ENCODE assay signal across 9 mouse cellular contexts in the genomic region with DNA sequence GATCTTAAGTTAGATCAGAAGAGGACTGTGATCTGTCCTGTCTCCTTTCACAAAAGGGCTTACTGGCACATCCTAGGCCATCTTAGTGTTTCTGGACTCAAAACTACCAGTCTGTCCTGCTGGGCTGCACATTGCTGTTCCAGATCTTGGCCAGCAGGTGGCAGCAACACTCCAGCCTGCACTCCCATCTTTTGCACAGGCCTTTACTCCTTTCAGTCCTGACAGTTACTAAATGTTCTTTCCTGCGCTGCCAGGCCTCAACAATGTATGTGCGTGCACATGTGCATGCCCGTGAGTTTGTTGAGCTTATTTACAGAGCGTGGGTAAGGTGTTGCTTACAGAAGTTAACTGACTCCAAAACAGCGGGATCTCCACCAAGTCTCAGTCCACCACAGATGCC. TPM values are rescaled to one million over a fixed set of nuclear protein-coding genes. Genes with fewer than 3 reads are reported as not detected.
DNase-seq lines count a peak whose midpoint lies in the region; ATAC-seq and TF ChIP-seq lines count a peak whose summit lies in the region.
"Had no signal": no experiment of that assay in that cellular context is flagged by ENCODE, and none has a peak within 500 bp of the region (broad histone marks: within the 10 kb centered on the region; RNA-seq: fewer than 3 reads in every experiment).

No protein-coding gene starts in this region.

- H3K27ac ChIP-seq in liver, postnatal 0 days (ENCODE audit: low read depth): no peak overlapping the region
- H3K27ac ChIP-seq: limb, embryonic 15.5 days had no signal

- 33% methylated on average over 5 of the region's 5 CpGs for WGBS in liver, postnatal 0 days (ENCODE audit: insufficient replicate concordance)

- TF ChIP-seq POLR2A in brain, embryonic 14.5 days (IDR thresholded peaks at IDR 0.05; ENCODE audit: borderline replicate concordance, extremely low read depth, insufficient read depth, insufficient read length, poor library complexity, severe bottlenecking): no peak

- TF ChIP-seq CTCF in brain, embryonic 14.5 days (IDR thresholded peaks at IDR 0.05; ENCODE audit: borderline replicate concordance, extremely low read depth, insufficient read depth, insufficient read length): peak; percentile 99
- peak; percentile 100 for TF ChIP-seq CTCF in liver, postnatal 0 days (IDR thresholded peaks at IDR 0.05; ENCODE audit: low read depth)

- H3K4me1 ChIP-seq in liver, postnatal 0 days (ENCODE audit: insufficient read depth): no peaks in the 10 kb centered on the region

- no peak overlapping the region for H3K4me3 ChIP-seq in liver, postnatal 0 days (ENCODE audit: low read depth, low read length)
- H3K4me3 ChIP-seq: limb, embryonic 15.5 days had no signal

- TF ChIP-seq EP300 in liver, postnatal 0 days (IDR thresholded peaks at IDR 0.05; ENCODE audit: low read depth): no peak

- no peaks in the 10 kb centered on the region for H3K36me3 ChIP-seq in liver, postnatal 0 days (replicated peaks; ENCODE audit: insufficient read depth, low read length)

- DNase-seq in ES-CJ7 (ENCODE audit: low read depth, low spot score): peak; percentile 74
- peak; percentile 86 for DNase-seq in brain, embryonic 14.5 days (ENCODE audit: low read depth)
- DNase-seq in heart, postnatal 10 days: peak; percentile 85 to 87
- DNase-seq in layer of hippocampus, adult 11-12 months (ENCODE audit: low spot score): peak; percentile 84
- peak; percentile 83 for DNase-seq in liver, postnatal 0 days
- DNase-seq in retina, embryonic 14.5 days (ENCODE audit: low spot score): peak; percentile 89
- peak; percentile 82 for DNase-seq in thymus, postnatal 25 days

- ATAC-seq in erythroid progenitor cell, adult 5-6 weeks (replicated peaks; ENCODE audit: low FRiP score, poor library complexity, severe bottlenecking): peak; percentile 68
- ATAC-seq in liver, postnatal 0 days: peak; percentile 69; the same call in 1 of the 2 replicates

- intact Hi-C loops in heart, postnatal 10 days (cut with DNase I): loop anchor here (1.0 to 10.0 kb wide), 4 partner anchors 29 to 931 kb away; partner anchors contain the start of gene Sdk2

- H3K4me2 ChIP-seq in liver, postnatal 0 days (ENCODE audit: low read depth, low read length): no peak overlapping the region
- H3K4me2 ChIP-seq: limb, embryonic 15.5 days had no signal

- no peaks in the 10 kb centered on the region for H3K9me3 ChIP-seq in liver, postnatal 0 days (ENCODE audit: low read length)
- H3K9me3 ChIP-seq: limb, embryonic 15.5 days had no signal

- H3K9ac ChIP-seq in liver, postnatal 0 days (replicated peaks): no peak overlapping the region
- H3K9ac ChIP-seq: limb, embryonic 15.5 days had no signal

- 0 out of 2 replicates have a peak, but pooled peaks cover 3% of the 10 kb centered on the region for H3K27me3 ChIP-seq in liver, postnatal 0 days (ENCODE audit: insufficient read depth, low read length)
- H3K27me3 ChIP-seq: limb, embryonic 15.5 days had no signal

RNA-seq across cellular contexts. Expression of gene Cpsf4l, which starts 6.1 kb away (rescaled TPM):
- 0.28 and 0.29 TPM in 2 replicates for polyA plus RNA-seq in brain, embryonic 14.5 days (2012; rRNA removed)
- not detected in 2 replicates for total RNA-seq in erythroid progenitor cell, adult 5-6 weeks (2015; ENCODE audit: low replicate concordance)
- not detected in 2 replicates for total RNA-seq in erythroid progenitor cell, adult 5-6 weeks (2017; ENCODE audit: low replicate concordance)
- total RNA-seq in heart, postnatal 10 days (2021): not detected
- polyA plus RNA-seq in liver, postnatal 0 days (2015; fragmentation: Nextera tagmentation; extraction: Ambion mirVana): 0.38 and 0.46 TPM in 2 replicates

RNA-seq across cellular contexts. Expression of gene D11Wsu47e, which starts 19.5 kb away (rescaled TPM):
- 31.4 and 34.3 TPM in 2 replicates for polyA plus RNA-seq in brain, embryonic 14.5 days (2012; rRNA removed)
- 10.1 TPM in 1 of 2 replicates, not detected in the other for total RNA-seq in erythroid progenitor cell, adult 5-6 weeks (2015; ENCODE audit: low replicate concordance)
- 3.8 and 9.0 TPM in 2 replicates for total RNA-seq in erythroid progenitor cell, adult 5-6 weeks (2017; ENCODE audit: low replicate concordance)
- 1 to 10 TPM; 7.1 to 8.4 TPM for total RNA-seq in heart, postnatal 10 days (2021)
- polyA plus RNA-seq in liver, postnatal 0 days (2015; fragmentation: Nextera tagmentation; extraction: Ambion mirVana): 4.3 and 4.6 TPM in 2 replicates

RNA-seq across cellular contexts. Expression of gene Fam104a, which starts 19.8 kb away (rescaled TPM):
- polyA plus RNA-seq in brain, embryonic 14.5 days (2012; rRNA removed): 30.2 and 37.4 TPM in 2 replicates
- 24.1 and 24.3 TPM in 2 replicates for total RNA-seq in erythroid progenitor cell, adult 5-6 weeks (2015; ENCODE audit: low replicate concordance)
- 21.4 and 35.7 TPM in 2 replicates for total RNA-seq in erythroid progenitor cell, adult 5-6 weeks (2017; ENCODE audit: low replicate concordance)
- total RNA-seq in heart, postnatal 10 days (2021): 10 to 100 TPM; 21.1 TPM
- polyA plus RNA-seq in liver, postnatal 0 days (2015; fragmentation: Nextera tagmentation; extraction: Ambion mirVana): 24.1 and 26.5 TPM in 2 replicates

RNA-seq across cellular contexts. Expression of gene Cdc42ep4, which starts 47.9 kb away (rescaled TPM):
- 51.2 and 61.3 TPM in 2 replicates for polyA plus RNA-seq in brain, embryonic 14.5 days (2012; rRNA removed)
- total RNA-seq in erythroid progenitor cell, adult 5-6 weeks (2015; ENCODE audit: low replicate concordance): 18.0 and 19.8 TPM in 2 replicates
- total RNA-seq in erythroid progenitor cell, adult 5-6 weeks (2017; ENCODE audit: low replicate concordance): 31.3 and 33.8 TPM in 2 replicates
- 10 to 100 TPM; 23.6 to 33.0 TPM for total RNA-seq in heart, postnatal 10 days (2021)
- 12.4 and 13.7 TPM in 2 replicates for polyA plus RNA-seq in liver, postnatal 0 days (2015; fragmentation: Nextera tagmentation; extraction: Ambion mirVana)

RNA-seq across cellular contexts. Expression of gene Slc39a11, which starts 53.9 kb away (rescaled TPM):
- polyA plus RNA-seq in brain, embryonic 14.5 days (2012; rRNA removed): 22.1 and 24.3 TPM in 2 replicates
- total RNA-seq in erythroid progenitor cell, adult 5-6 weeks (2015; ENCODE audit: low replicate concordance): 3.6 and 5.4 TPM in 2 replicates
- total RNA-seq in erythroid progenitor cell, adult 5-6 weeks (2017; ENCODE audit: low replicate concordance): 3.5 and 4.7 TPM in 2 replicates
- total RNA-seq in heart, postnatal 10 days (2021): 1 to 10 TPM; 6.2 to 8.1 TPM
- polyA plus RNA-seq in liver, postnatal 0 days (2015; fragmentation: Nextera tagmentation; extraction: Ambion mirVana): 10.2 and 10.9 TPM in 2 replicates
